Mouse (Mus musculus) MEL (cell line): ENCODE measurements at regions not wholly inside any gene's neighbourhood (a gene's known extent, or its start where the extent isn't known, plus 50 kb on each side); places are given as distances from the start of the nearest gene placed in this dataset.
A peak's percentile ranks its signal among the peaks of the same experiment; 100 is the strongest.

Experiments
- DNase-seq: peaks from one replicate; pipeline ENCODE4 v3.0.0; 2011; ENCODE audit warnings: low read depth, low spot score
- H3K27ac ChIP-seq: 2 replicates; pipeline ENCODE4 v1.5.1; 2012; ENCODE audit warnings: low read depth, mild to moderate bottlenecking, control low read depth, low read length, moderate library complexity; ENCODE audit not compliant: control insufficient read depth
- H3K27me3 ChIP-seq, 2 experiments: fragments of 150-350 bp in 1 of 2; sonication (generic) in 1 of 2; 2 replicates each; pipeline ENCODE4 v1.6.1; 2012; ENCODE audit warnings: low read length in 2 of 2, mild to moderate bottlenecking in 2 of 2, improper control_type of control experiment in 1 of 2, moderate library complexity in 1 of 2; ENCODE audit not compliant: insufficient read depth in 2 of 2, control insufficient read depth in 1 of 2
- H3K36me3 ChIP-seq, 2 experiments: 2 replicates each; pipeline ENCODE4 v1.6.1; 2012 to 2014; ENCODE audit warnings: low read length in 2 of 2, improper control_type of control experiment in 1 of 2, inconsistent platforms in 1 of 2, mild to moderate bottlenecking in 1 of 2; ENCODE audit not compliant: insufficient read depth in 2 of 2, control insufficient read depth in 1 of 2
- H3K4me1 ChIP-seq, 2 experiments: fragments of 150-350 bp in 1 of 2; sonication (generic) in 1 of 2; 2 replicates each; pipeline ENCODE4 v1.6.1; 2012; ENCODE audit warnings: low read length in 2 of 2, improper control_type of control experiment in 1 of 2, mild to moderate bottlenecking in 1 of 2; ENCODE audit not compliant: insufficient read depth in 2 of 2, control insufficient read depth in 1 of 2
- H3K4me3 ChIP-seq, 2 experiments: fragments of 150-350 bp in 1 of 2; sonication (generic) in 1 of 2; 2 replicates each; pipeline ENCODE4 v1.5.1; 2012; ENCODE audit warnings: low read depth in 2 of 2, low read length in 2 of 2, mild to moderate bottlenecking in 2 of 2, moderate library complexity in 2 of 2, control low read depth in 1 of 2, improper control_type of control experiment in 1 of 2; ENCODE audit not compliant: control insufficient read depth in 1 of 2, insufficient read depth in 1 of 2
- H3K79me2 ChIP-seq: 2 replicates; pipeline ENCODE4 v1.6.1; 2012; ENCODE audit warnings: mild to moderate bottlenecking, low read length, moderate library complexity; ENCODE audit not compliant: control insufficient read depth, poor library complexity, insufficient read depth
- H3K9ac ChIP-seq: 2 replicates; pipeline ENCODE4 v1.6.1; 2012; ENCODE audit warnings: low read depth, mild to moderate bottlenecking, control low read depth, low read length, moderate library complexity; ENCODE audit not compliant: control insufficient read depth, poor library complexity, severe bottlenecking
- H3K9me3 ChIP-seq: fragments of 150-350 bp; sonication (generic); replicated peaks from 2 replicates; pipeline ENCODE4 v1.6.1; 2012; ENCODE audit warnings: mild to moderate bottlenecking, low read length, improper control_type of control experiment, moderate library complexity; ENCODE audit not compliant: insufficient read depth
- BHLHE40 ChIP-seq: IDR thresholded peaks from 2 replicates; pipeline ENCODE4 v1.6.1; 2012; ENCODE audit warnings: low read depth, mild to moderate bottlenecking, inconsistent platforms, low read length, improper control_type of control experiment, borderline replicate concordance
- CHD1 ChIP-seq: IDR thresholded peaks from 2 replicates; pipeline ENCODE4 v1.6.1; 2012; ENCODE audit warnings: low read depth, mild to moderate bottlenecking, inconsistent platforms, low read length, improper control_type of control experiment
- CHD2 ChIP-seq: IDR thresholded peaks from 2 replicates; pipeline ENCODE4 v1.6.1; 2011; ENCODE audit warnings: low read length, improper control_type of control experiment
- CTCF ChIP-seq, 3 experiments: IDR thresholded peaks in 2 of 3; conservative IDR thresholded peaks in 1 of 3; 2 replicates each; pipeline ENCODE4 v1.5.1; 2011 to 2012; ENCODE audit warnings: low read length in 3 of 3, low read depth in 2 of 3, mild to moderate bottlenecking in 2 of 3, improper control_type of control experiment in 1 of 3, inconsistent platforms in 1 of 3, mixed read lengths in 1 of 3, moderate library complexity in 1 of 3; ENCODE audit not compliant: control insufficient read depth in 1 of 3, insufficient read depth in 1 of 3, poor library complexity in 1 of 3, severe bottlenecking in 1 of 3
- E2F4 ChIP-seq: IDR thresholded peaks from 2 replicates; pipeline ENCODE4 v1.6.1; 2011; ENCODE audit warnings: low read depth, low read length, improper control_type of control experiment, borderline replicate concordance
- ELF1 ChIP-seq: IDR thresholded peaks from 2 replicates; pipeline ENCODE4 v1.6.1; 2014; ENCODE audit warnings: low read depth, mild to moderate bottlenecking, inconsistent platforms, low read length, improper control_type of control experiment, moderate library complexity
- EP300 ChIP-seq, 2 experiments: IDR thresholded peaks; 2 replicates each; pipeline ENCODE4 v1.6.1; 2011; ENCODE audit warnings: improper control_type of control experiment in 2 of 2, low read length in 2 of 2, low read depth in 1 of 2, mild to moderate bottlenecking in 1 of 2
- ETS1 ChIP-seq: IDR thresholded peaks from 2 replicates; pipeline ENCODE4 v1.6.1; 2012; ENCODE audit warnings: low read depth, mild to moderate bottlenecking, inconsistent platforms, low read length, improper control_type of control experiment, moderate library complexity
- GABPA ChIP-seq: IDR thresholded peaks from 2 replicates; pipeline ENCODE4 v1.6.1; 2012; ENCODE audit warnings: low read depth, mild to moderate bottlenecking, inconsistent platforms, low read length, improper control_type of control experiment, moderate library complexity
- GATA1 ChIP-seq: IDR thresholded peaks from 2 replicates; pipeline ENCODE4 v1.6.1; 2011; ENCODE audit warnings: low read depth, low read length, improper control_type of control experiment
- HCFC1 ChIP-seq: IDR thresholded peaks from 2 replicates; pipeline ENCODE4 v1.6.1; 2012; ENCODE audit warnings: low read depth, mild to moderate bottlenecking, inconsistent platforms, low read length, improper control_type of control experiment, moderate library complexity
- JUND ChIP-seq: IDR thresholded peaks from 2 replicates; pipeline ENCODE4 v1.6.1; 2011; ENCODE audit warnings: low read depth, mild to moderate bottlenecking, improper control_type of control experiment, low read length
- KAT2A ChIP-seq: conservative IDR thresholded peaks from 2 replicates; pipeline ENCODE4 v1.6.1; 2012; ENCODE audit warnings: low read depth, low read length, improper control_type of control experiment, inconsistent platforms
- MAFK ChIP-seq: IDR thresholded peaks from 2 replicates; pipeline ENCODE4 v1.6.1; 2011; ENCODE audit warnings: low read depth, mild to moderate bottlenecking, low read length, improper control_type of control experiment, borderline replicate concordance
- MAX ChIP-seq: IDR thresholded peaks from 2 replicates; pipeline ENCODE4 v1.6.1; 2011; ENCODE audit warnings: low read length, improper control_type of control experiment
- MAZ ChIP-seq: IDR thresholded peaks from 2 replicates; pipeline ENCODE4 v1.6.1; 2012; ENCODE audit warnings: low read depth, mild to moderate bottlenecking, inconsistent platforms, low read length, improper control_type of control experiment
- MEF2A ChIP-seq: IDR thresholded peaks from 2 replicates; pipeline ENCODE4 v1.6.1; 2014; ENCODE audit warnings: low read depth, mild to moderate bottlenecking, inconsistent platforms, low read length, improper control_type of control experiment; ENCODE audit not compliant: poor library complexity, insufficient replicate concordance, severe bottlenecking; ENCODE audit errors: extremely low read depth
- MXI1 ChIP-seq: IDR thresholded peaks from 2 replicates; pipeline ENCODE4 v1.6.1; 2011; ENCODE audit warnings: mild to moderate bottlenecking, low read depth, low read length, improper control_type of control experiment
- MYB ChIP-seq: IDR thresholded peaks from 2 replicates; pipeline ENCODE4 v1.6.1; 2011; ENCODE audit warnings: mild to moderate bottlenecking, low read depth, low read length, improper control_type of control experiment
- MYC ChIP-seq: IDR thresholded peaks from 2 replicates; pipeline ENCODE4 v1.6.1; 2011; ENCODE audit warnings: low read depth, mild to moderate bottlenecking, low read length, improper control_type of control experiment, moderate library complexity
- NELFE ChIP-seq: IDR thresholded peaks from 2 replicates; pipeline ENCODE4 v1.6.1; 2011; ENCODE audit warnings: low read depth, low read length, improper control_type of control experiment
- NRF1 ChIP-seq: IDR thresholded peaks from 2 replicates; pipeline ENCODE4 v1.6.1; 2014; ENCODE audit warnings: low read depth, mild to moderate bottlenecking, inconsistent platforms, low read length, improper control_type of control experiment, moderate library complexity; ENCODE audit not compliant: poor library complexity, insufficient read depth, severe bottlenecking
- POLR2A ChIP-seq, 2 experiments: IDR thresholded peaks; 2 replicates each; pipeline ENCODE4 v1.6.1; 2011 to 2012; ENCODE audit warnings: low read length in 2 of 2, mild to moderate bottlenecking in 2 of 2, control low read depth in 1 of 2, improper control_type of control experiment in 1 of 2, low read depth in 1 of 2, moderate library complexity in 1 of 2; ENCODE audit not compliant: control insufficient read depth in 1 of 2, insufficient read depth in 1 of 2, poor library complexity in 1 of 2
- POLR2AphosphoS2 ChIP-seq: IDR thresholded peaks from 2 replicates; pipeline ENCODE4 v1.6.1; 2011; ENCODE audit warnings: low read length, improper control_type of control experiment
- POLR2AphosphoS5 ChIP-seq: IDR thresholded peaks from 2 replicates; pipeline ENCODE4 v1.6.1; 2012; ENCODE audit warnings: low read depth, borderline replicate concordance, mild to moderate bottlenecking, inconsistent platforms, low read length, moderate library complexity, mixed read lengths
- RAD21 ChIP-seq: IDR thresholded peaks from 2 replicates; pipeline ENCODE4 v1.6.1; 2011; ENCODE audit warnings: mild to moderate bottlenecking, low read depth, low read length, improper control_type of control experiment
- RCOR1 ChIP-seq: IDR thresholded peaks from 2 replicates; pipeline ENCODE4 v1.6.1; 2012; ENCODE audit warnings: low read depth, mild to moderate bottlenecking, inconsistent platforms, low read length, improper control_type of control experiment
- SIN3A ChIP-seq: IDR thresholded peaks from 2 replicates; pipeline ENCODE4 v1.6.1; 2012; ENCODE audit warnings: low read length, improper control_type of control experiment, inconsistent platforms
- SMC3 ChIP-seq: IDR thresholded peaks from 2 replicates; pipeline ENCODE4 v1.6.1; 2011; ENCODE audit warnings: low read depth, low read length, improper control_type of control experiment
- TAL1 ChIP-seq: IDR thresholded peaks from 2 replicates; pipeline ENCODE4 v1.6.1; 2012; ENCODE audit warnings: mild to moderate bottlenecking, inconsistent platforms, low read length, moderate library complexity, mixed read lengths
- TBP ChIP-seq: IDR thresholded peaks from 2 replicates; pipeline ENCODE4 v1.8.0; 2011; ENCODE audit warnings: low read depth, low read length, improper control_type of control experiment
- TCF12 ChIP-seq: IDR thresholded peaks from 2 replicates; pipeline ENCODE4 v1.6.1; 2014; ENCODE audit warnings: low read depth, mild to moderate bottlenecking, inconsistent platforms, low read length, improper control_type of control experiment, moderate library complexity
- UBTF ChIP-seq: IDR thresholded peaks from 2 replicates; pipeline ENCODE4 v1.6.1; 2012; ENCODE audit warnings: low read depth, mild to moderate bottlenecking, inconsistent platforms, low read length, improper control_type of control experiment, moderate library complexity, borderline replicate concordance; ENCODE audit not compliant: insufficient read depth
- USF1 ChIP-seq: IDR thresholded peaks from 2 replicates; pipeline ENCODE4 v1.6.1; 2014; ENCODE audit warnings: low read depth, mild to moderate bottlenecking, inconsistent platforms, low read length, improper control_type of control experiment, moderate library complexity
- ZC3H11A ChIP-seq: IDR thresholded peaks from 2 replicates; pipeline ENCODE4 v1.6.1; 2012; ENCODE audit warnings: low read depth, mild to moderate bottlenecking, inconsistent platforms, low read length, improper control_type of control experiment
- ZKSCAN1 ChIP-seq: IDR thresholded peaks from 2 replicates; pipeline ENCODE4 v1.6.1; 2012; ENCODE audit warnings: low read depth, mild to moderate bottlenecking, inconsistent platforms, low read length, improper control_type of control experiment, moderate library complexity
- ZNF384 ChIP-seq: IDR thresholded peaks from 2 replicates; pipeline ENCODE4 v1.6.1; 2012; ENCODE audit warnings: low read depth, mild to moderate bottlenecking, inconsistent platforms, low read length, improper control_type of control experiment

- no peaks in the 10 kb centered on the region for H3K9me3 ChIP-seq
- H3K27me3 ChIP-seq, result no peaks in the 10 kb centered on the region
- peak overlapping the region; percentile 54 for H3K27ac ChIP-seq
- H3K4me1 ChIP-seq, result peaks cover 17 to 46% of the 10 kb centered on the region in 2 experiments
- no peak overlapping the region for H3K4me3 ChIP-seq
- H3K36me3 ChIP-seq, result peaks cover 0 to 32% of the 10 kb centered on the region in 2 experiments; a peak in 2 of 4 replicates
- no peak overlapping the region for H3K9ac ChIP-seq
- DNase-seq, result peak; percentile 94
- peaks cover 2% of the 10 kb centered on the region; the same call in 1 of the 2 replicates for H3K79me2 ChIP-seq
- TF ChIP-seq HCFC1, result peak; percentile 74
- 0 out of 2 replicates have a peak, but pooled peaks have one; percentile 41 for TF ChIP-seq TBP
- TF ChIP-seq ETS1, result peak; percentile 99
- TF ChIP-seq MAFK, result peak; percentile 82; the same call in 1 of the 2 replicates
- peak; percentile 64 for TF ChIP-seq MXI1
- TF ChIP-seq ZNF384, result 0 out of 2 replicates have a peak, but pooled peaks have one; percentile 43
- TF ChIP-seq GATA1, result peak; percentile 95
- TF ChIP-seq MAX, result peak; percentile 74
- no peak for TF ChIP-seq RAD21
- peak; percentile 87 for TF ChIP-seq JUND
- peak; percentile 24; the same call in 1 of the 2 replicates for TF ChIP-seq NELFE
- TF ChIP-seq KAT2A, result 0 out of 2 replicates have a peak, but pooled peaks have one; percentile 41
- no peak for TF ChIP-seq POLR2AphosphoS2
- no peak for TF ChIP-seq CTCF (IDR thresholded peaks at IDR 0.05 in 2 of 3, conservative IDR thresholded peaks at IDR 0.05 in 1 of 3; ENCODE audit: control insufficient read depth in 1 of 3, insufficient read depth in 1 of 3, low read depth in 2 of 3, low read length in 3 of 3, poor library complexity in 1 of 3, severe bottlenecking in 1 of 3)
- TF ChIP-seq CHD1, result no peak
- TF ChIP-seq E2F4, result no peak
- peak; percentile 96 for TF ChIP-seq MYB
- peak; percentile 93 for TF ChIP-seq MYC
- no peak; the same call in 1 of the 2 replicates for TF ChIP-seq ZC3H11A
- peak; percentile 47; the same call in 1 of the 2 replicates for TF ChIP-seq CHD2
- TF ChIP-seq MEF2A, result no peak
- TF ChIP-seq USF1, result peak; percentile 68
- peak; percentile 81 for TF ChIP-seq TAL1
- TF ChIP-seq BHLHE40, result peak; percentile 87
- no peak for TF ChIP-seq GABPA
- TF ChIP-seq POLR2AphosphoS5, result no peak
- TF ChIP-seq MAZ, result no peak
- TF ChIP-seq SIN3A, result peak; percentile 95
- TF ChIP-seq EP300 (IDR thresholded peaks at IDR 0.05; ENCODE audit: low read depth in 1 of 2, low read length in 2 of 2), result peak; percentile 99 to 100
- TF ChIP-seq ELF1, result peak; percentile 89
- peak; percentile 95 for TF ChIP-seq TCF12
- no peak for TF ChIP-seq ZKSCAN1
- no peak for TF ChIP-seq NRF1
- TF ChIP-seq RCOR1, result peak; percentile 97
- no peak for TF ChIP-seq UBTF
- peak; percentile 14; the same call in 1 of the 2 replicates for TF ChIP-seq SMC3
- no peak for TF ChIP-seq POLR2A (IDR thresholded peaks at IDR 0.05; ENCODE audit: control insufficient read depth in 1 of 2, insufficient read depth in 1 of 2, low read depth in 1 of 2, low read length in 2 of 2, poor library complexity in 1 of 2)
These were observed 288.3 kb downstream of the Zfp706 start for GRCm38 (mm10) chr15:36719241-36719640.
